Comparison of ENCODE assay signal across 8 mouse cellular contexts in the genomic region with DNA sequence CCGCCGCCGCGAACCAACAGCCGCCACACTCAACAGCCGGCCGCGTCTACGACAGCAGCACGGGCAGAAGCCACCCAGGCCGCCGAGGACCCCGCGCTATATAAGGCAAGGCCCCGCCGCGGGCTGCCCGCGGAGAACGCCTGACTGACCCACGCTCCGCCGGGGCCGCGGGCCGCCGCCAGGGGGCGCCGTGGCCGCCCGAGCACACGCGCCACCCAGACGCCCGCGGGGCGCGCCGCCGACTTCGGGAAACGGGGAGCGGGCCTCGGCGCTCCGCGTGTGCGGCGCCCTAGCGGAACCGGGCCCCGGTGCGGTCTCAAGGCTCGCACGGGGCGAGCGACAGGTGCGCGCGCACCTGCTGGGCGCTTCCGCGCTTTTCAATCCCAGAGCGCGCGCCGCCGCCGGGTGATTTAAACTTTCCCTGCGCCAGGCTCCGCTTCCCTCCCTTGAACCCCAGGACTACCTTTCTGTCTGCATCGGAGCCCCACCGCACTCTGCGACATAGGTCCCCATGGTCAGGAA. TPM values are rescaled to one million over a fixed set of nuclear protein-coding genes. Genes with fewer than 3 reads are reported as not detected.
A peak's percentile ranks its signal among the peaks of the same experiment; 100 is the strongest.
DNase-seq lines count a peak whose midpoint lies in the region; ATAC-seq lines count a peak whose summit lies in the region.

Cdc73 (minus strand) TSS at position 153 of the 522 bp plus-strand sequence.

- peak within 1 kb of the TSS; percentile 73 for H3K4me3 ChIP-seq in embryonic facial prominence, embryonic 11.5 days (ENCODE audit: low read depth, low read length)
- peak within 1 kb of the TSS; percentile 87 for H3K4me3 ChIP-seq in limb, embryonic 10.5 days
- peak within 1 kb of the TSS; percentile 85 for H3K4me3 ChIP-seq in midbrain, embryonic 12.5 days

- under 1% methylated on average over 65 of the region's 74 CpGs for WGBS in embryonic facial prominence, embryonic 11.5 days
- under 1% methylated on average over 71 of the region's 74 CpGs for WGBS in limb, embryonic 10.5 days
- 0% methylated on average over 49 of the region's 74 CpGs for whole genome bisulfite sequencing in midbrain, embryonic 12.5 days

- H3K27ac ChIP-seq in embryonic facial prominence, embryonic 11.5 days (replicated peaks; ENCODE audit: low read depth, low read length) = peak within 1 kb of the TSS; percentile 87
- H3K27ac ChIP-seq in limb, embryonic 10.5 days = peak within 1 kb of the TSS; percentile 97
- peak within 1 kb of the TSS; percentile 92 for H3K27ac ChIP-seq in midbrain, embryonic 12.5 days (replicated peaks)

- peak; percentile 100 for ATAC-seq in embryonic facial prominence, embryonic 11.5 days (replicated peaks; ENCODE audit: insufficient number of reproducible peaks, low FRiP score, low TSS enrichment, low read depth)
- peak; percentile 99 for ATAC-seq in midbrain, embryonic 12.5 days (ENCODE audit: low FRiP score, low read depth)

- H3K9me3 ChIP-seq in embryonic facial prominence, embryonic 11.5 days (replicated peaks; ENCODE audit: control insufficient read depth, low read length) = no peaks in the 10 kb centered on the region
- H3K9me3 ChIP-seq in limb, embryonic 10.5 days (replicated peaks) = no peaks in the 10 kb centered on the region
- no peaks in the 10 kb centered on the region for H3K9me3 ChIP-seq in midbrain, embryonic 12.5 days

- H3K4me2 ChIP-seq in embryonic facial prominence, embryonic 11.5 days (ENCODE audit: low read depth, low read length) = peak within 1 kb of the TSS; percentile 57
- H3K4me2 ChIP-seq in midbrain, embryonic 12.5 days (replicated peaks) = peak within 1 kb of the TSS; percentile 70

- H3K36me3 ChIP-seq in embryonic facial prominence, embryonic 11.5 days (replicated peaks; ENCODE audit: control insufficient read depth, insufficient read depth, low read depth, low read length) = no peaks in the 10 kb centered on the region; the same call in 1 of the 2 replicates
- H3K36me3 ChIP-seq in limb, embryonic 10.5 days = peaks cover 8% of the 10 kb centered on the region
- peaks cover 4% of the 10 kb centered on the region for H3K36me3 ChIP-seq in midbrain, embryonic 12.5 days

- no peaks in the 10 kb centered on the region for H3K4me1 ChIP-seq in embryonic facial prominence, embryonic 11.5 days (ENCODE audit: control insufficient read depth, insufficient read depth, low read length)
- peaks cover 4% of the 10 kb centered on the region; the same call in 1 of the 2 replicates for H3K4me1 ChIP-seq in limb, embryonic 10.5 days
- peaks cover 10% of the 10 kb centered on the region for H3K4me1 ChIP-seq in midbrain, embryonic 12.5 days

- peak within 1 kb of the TSS; percentile 92 for H3K9ac ChIP-seq in embryonic facial prominence, embryonic 11.5 days (replicated peaks; ENCODE audit: low read length)
- H3K9ac ChIP-seq in midbrain, embryonic 12.5 days (replicated peaks) = peak within 1 kb of the TSS; percentile 86

- no peaks in the 10 kb centered on the region for H3K27me3 ChIP-seq in embryonic facial prominence, embryonic 11.5 days (ENCODE audit: control insufficient read depth, insufficient read depth, low read length)
- no peaks in the 10 kb centered on the region for H3K27me3 ChIP-seq in limb, embryonic 10.5 days (ENCODE audit: low read depth, poor library complexity, severe bottlenecking)
- H3K27me3 ChIP-seq in midbrain, embryonic 12.5 days = no peaks in the 10 kb centered on the region

- DNase-seq in 3134 (ENCODE audit: extremely low read depth, insufficient read length, low spot score) = peak; percentile 88
- DNase-seq in adrenal gland, postnatal 25 days = peak; percentile 92
- DNase-seq in embryonic facial prominence, embryonic 11.5 days (ENCODE audit: low spot score) = peak; percentile 91
- peak; percentile 99 for DNase-seq in heart, adult 11 months
- DNase-seq in kidney, adult 18-20 months = peak; percentile 93
- peak; percentile 94 for DNase-seq in limb, embryonic 10.5 days (ENCODE audit: low spot score)
- DNase-seq in skeletal muscle tissue, adult 2 months (ENCODE audit: low read depth, low spot score) = peak; percentile 86

RNA-seq across cellular contexts. Expression of gene Cdc73, which starts in this region (rescaled TPM):
- total RNA-seq in adrenal gland, postnatal 25 days (2021) = 98.2 and 110 TPM in 2 replicates
- polyA plus RNA-seq in embryonic facial prominence, embryonic 11.5 days (2014; fragmentation: Nextera tagmentation; extraction: Ambion mirVana) = 24.5 and 27.3 TPM in 2 replicates
- polyA plus RNA-seq in limb, embryonic 10.5 days (2016; fragmentation: Nextera tagmentation; extraction: Ambion mirVana) = 30.9 and 31.1 TPM in 2 replicates
- polyA plus RNA-seq in midbrain, embryonic 12.5 days (2016; fragmentation: Nextera tagmentation; extraction: Ambion mirVana) = 42.1 and 43.7 TPM in 2 replicates

Comparison
In these comparisons a context has a peak if more than half of its experiments do, and no peak if none do; other contexts are left out.
1. Peak in every context shown above with its lines: DNase-seq, ATAC-seq, H3K4me3 ChIP-seq and H3K27ac ChIP-seq.